Mouse (Mus musculus): ENCODE results near the gene Dvl1.

DNA sequence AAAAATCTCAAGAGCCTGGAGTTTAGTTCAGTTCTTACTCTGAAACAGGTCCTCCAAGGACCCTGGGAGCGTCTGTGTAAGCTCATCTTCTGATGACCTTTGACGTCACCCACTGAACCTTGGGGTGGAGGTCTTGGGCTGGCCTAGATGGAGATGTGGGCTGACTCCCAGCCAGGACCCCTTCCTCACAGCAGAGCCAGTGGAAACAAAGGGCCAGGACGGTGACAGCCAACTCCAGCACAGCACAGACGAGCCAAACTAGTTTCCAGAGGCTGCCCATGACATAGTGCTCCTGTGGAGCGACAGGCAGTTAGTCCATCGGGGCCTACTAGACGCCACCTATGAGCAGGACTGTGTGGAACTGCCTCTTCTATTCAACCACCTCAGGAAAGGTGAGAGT, 61.1 kb downstream of the Dvl1 start:
- no peak for TF ChIP-seq EP300 (IDR thresholded peaks at IDR 0.05; ENCODE audit: low read depth)
- no peak for TF ChIP-seq CTCF (IDR thresholded peaks at IDR 0.05; ENCODE audit: low read depth)
